Mouse (Mus musculus) hematopoietic multipotent progenitor cell, adult 10-12 weeks (in vitro differentiated cells): Measurements from ENCODE around the gene Zfp579. TPM values are rescaled to one million over a fixed set of nuclear protein-coding genes. Genes with fewer than 3 reads are reported as not detected.

Source experiments
- polyA plus RNA-seq: library from polyadenylated mRNA; stranded (reverse); fragments of >175 nt; gene quantifications from 2 replicates; pipeline ENCODE4 v1.2.3, GENCODE M21; 2012; ENCODE audit warnings: low replicate concordance

The Zfp579 gene
- 57.7 and 140 TPM in 2 replicates for polyA plus RNA-seq

GRCm38 (mm10) chr7:4996003-4996895, at the start of gene Zfp579:
Gene Zfp579, minus strand, starts transcription at chr7:4996158.

GRCm38 (mm10) chr7:5038109-5038732, 42.3 kb upstream of the Zfp579 start, which contains the start of gene Zfp784:
Gene Zfp784, minus strand, starts transcription at chr7:5038446.

GRCm38 (mm10) chr7:5033818-5034217, 37.9 kb upstream of the Zfp579 start, which contains the start of gene 4632433K11Rik:
Gene 4632433K11Rik, plus strand, starts transcription at chr7:5034118.

GRCm38 (mm10) chr7:5020000-5020681, 24.2 kb upstream of the Zfp579 start, which contains the start of the genes Zfp865 and Ccdc106:
Gene Zfp865, plus strand, starts transcription at chr7:5020376.
Gene Ccdc106, plus strand, starts transcription at chr7:5020553.

GRCm38 (mm10) chr7:5015118-5016001, 19.4 kb upstream of the Zfp579 start, which contains the start of gene Gm44973:
Gene Gm44973, plus strand, starts transcription at chr7:5015496.

GRCm38 (mm10) chr7:5014251-5015117, 18.5 kb upstream of the Zfp579 start, which contains the start of the genes Zfp524 and Fiz1:
Gene Zfp524, plus strand, starts transcription at chr7:5014415.
Gene Fiz1, minus strand, starts transcription at chr7:5014697.

GRCm38 (mm10) chr7:4971068-4971467, 24.9 kb downstream of the Zfp579 start, which contains the start of gene Sbk3:
Gene Sbk3, minus strand, starts transcription at chr7:4971168.

GRCm38 (mm10) chr7:4964272-4964671, 31.7 kb downstream of the Zfp579 start, which contains the start of gene Sbk2:
Gene Sbk2, minus strand, starts transcription at chr7:4964406.

Other genes starting within 250 kb of the Zfp579 start
- 6.8 and 13.1 TPM in 2 replicates for gene Cox6b2, start 243.1 kb downstream of the Zfp579 start, polyA plus RNA-seq
- gene Fam71e2, start 224.9 kb downstream of the Zfp579 start, polyA plus RNA-seq = not detected in 2 replicates
- gene Il11, start 213.3 kb downstream of the Zfp579 start, polyA plus RNA-seq = 0.09 TPM in 1 of 2 replicates, not detected in the other
- not detected in 2 replicates for gene Tmem190, start 213.2 kb downstream of the Zfp579 start, polyA plus RNA-seq
- gene Tmem238, start 206.5 kb downstream of the Zfp579 start, polyA plus RNA-seq = 22.8 and 58.3 TPM in 2 replicates
- gene Rpl28, start 203.3 kb downstream of the Zfp579 start, polyA plus RNA-seq = 2,892 and 4,049 TPM in 2 replicates
- gene Ube2s, start 183.6 kb downstream of the Zfp579 start, polyA plus RNA-seq = 104 and 125 TPM in 2 replicates
- gene Shisa7, start 151.5 kb downstream of the Zfp579 start, polyA plus RNA-seq = 0.09 and 1.7 TPM in 2 replicates
- gene Isoc2b, start 125.9 kb downstream of the Zfp579 start, polyA plus RNA-seq = 1.5 and 1.6 TPM in 2 replicates
- 3.7 and 21.0 TPM in 2 replicates for gene Isoc2a, start 119.0 kb downstream of the Zfp579 start, polyA plus RNA-seq
- 0.17 TPM in 1 of 2 replicates, not detected in the other for gene Gm36210, start 89.6 kb downstream of the Zfp579 start, polyA plus RNA-seq
- 49.2 and 81.2 TPM in 2 replicates for gene Zfp628, start 80.9 kb downstream of the Zfp579 start, polyA plus RNA-seq
- 1.9 and 3.5 TPM in 2 replicates for gene Nat14, start 74.1 kb downstream of the Zfp579 start, polyA plus RNA-seq
- gene Ssc5d, start 70.4 kb downstream of the Zfp579 start, polyA plus RNA-seq = 0.11 and 0.21 TPM in 2 replicates
- gene Sbk2, start 31.8 kb downstream of the Zfp579 start, polyA plus RNA-seq = 0.25 and 0.81 TPM in 2 replicates
- not detected in 2 replicates for gene Sbk3, start 25.0 kb downstream of the Zfp579 start, polyA plus RNA-seq
- 60.5 and 72.3 TPM in 2 replicates for gene Zfp524, start 18.3 kb upstream of the Zfp579 start, polyA plus RNA-seq
- gene Fiz1, start 18.5 kb upstream of the Zfp579 start, polyA plus RNA-seq = 31.6 and 47.8 TPM in 2 replicates
- 55.5 TPM in 1 of 2 replicates, not detected in the other for gene Gm44973, start 19.3 kb upstream of the Zfp579 start, polyA plus RNA-seq
- 97.4 and 264 TPM in 2 replicates for gene Zfp865, start 24.2 kb upstream of the Zfp579 start, polyA plus RNA-seq
- 0.99 and 2.0 TPM in 2 replicates for gene Ccdc106, start 24.4 kb upstream of the Zfp579 start, polyA plus RNA-seq
- gene 4632433K11Rik, start 38.0 kb upstream of the Zfp579 start, polyA plus RNA-seq = not detected in 2 replicates
- gene Zfp784, start 42.3 kb upstream of the Zfp579 start, polyA plus RNA-seq = 4.2 and 6.3 TPM in 2 replicates
- 27.8 and 63.8 TPM in 2 replicates for gene Zfp580, start 55.4 kb upstream of the Zfp579 start, polyA plus RNA-seq
- gene U2af2, start 66.0 kb upstream of the Zfp579 start, polyA plus RNA-seq = 344 and 667 TPM in 2 replicates
- 685 and 1,033 TPM in 2 replicates for gene Epn1, start 84.1 kb upstream of the Zfp579 start, polyA plus RNA-seq
- gene Rfpl4, start 120.8 kb upstream of the Zfp579 start, polyA plus RNA-seq = not detected in 2 replicates
- gene Rasl2-9, start 129.8 kb upstream of the Zfp579 start, polyA plus RNA-seq = 0.20 and 0.23 TPM in 2 replicates
- not detected in 2 replicates for gene Vmn1r55, start 153.5 kb upstream of the Zfp579 start, polyA plus RNA-seq
- not detected in 2 replicates for gene Vmn1r56, start 200.6 kb upstream of the Zfp579 start, polyA plus RNA-seq
- gene Vmn1r57, start 222.3 kb upstream of the Zfp579 start, polyA plus RNA-seq = not detected in 2 replicates